Mouse (Mus musculus) cerebellum, adult 9-11 months (tissue): Measurements from ENCODE around the gene Dhx58.
A peak's percentile ranks its signal among the peaks of the same experiment; 100 is the strongest.

Experiments
- DNase-seq: peaks from one replicate; pipeline ENCODE4 v3.0.0; 2022

Dhx58 gene

DNA sequence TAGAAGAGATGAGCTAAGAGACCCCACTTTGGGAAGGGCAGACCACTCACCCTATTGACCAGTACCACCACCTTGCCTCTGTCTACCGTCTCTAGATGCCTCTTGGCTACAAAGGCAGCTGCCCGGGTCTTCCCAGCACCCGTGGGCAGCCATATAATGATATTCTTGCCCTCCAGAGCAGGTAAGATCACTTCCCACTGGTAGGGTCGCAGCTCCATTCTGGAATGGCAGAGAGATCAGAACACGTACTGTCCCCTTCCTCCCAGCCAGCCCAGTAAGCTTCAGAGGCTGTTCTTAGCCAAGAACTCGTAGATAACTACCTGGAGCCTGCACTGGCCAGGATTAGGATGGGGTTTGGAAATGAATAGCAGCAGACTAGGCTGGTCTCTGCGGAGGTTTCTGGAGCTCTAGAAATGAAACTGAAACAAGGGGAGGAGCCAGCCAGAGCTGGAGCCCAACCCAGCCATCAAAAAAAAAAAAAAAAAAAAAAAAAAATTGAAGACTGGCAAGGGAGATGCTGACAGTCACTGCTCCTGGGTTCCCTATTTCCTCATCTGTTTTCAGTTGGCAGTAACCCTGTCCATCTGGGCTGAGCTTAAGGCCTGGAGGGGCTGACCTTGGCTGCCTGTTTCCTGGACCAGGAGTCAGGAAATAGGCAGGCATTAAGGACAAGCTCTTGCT lies at the start of gene Dhx58:
Gene Dhx58 (minus strand): TSS at position 421 of the 681 bp plus-strand sequence.
- DNase-seq, result no peak

GRCm38 (mm10) chr11:100752294-100752693 lies 48.2 kb upstream of the Dhx58 start:
- no peak for DNase-seq

- no peak for DNase-seq
Measured at GRCm38 (mm10) chr11:100750127-100750526, 46.1 kb upstream of the Dhx58 start.

- DNase-seq, result no peak
Measured at GRCm38 (mm10) chr11:100749469-100749868, 45.4 kb upstream of the Dhx58 start.

GRCm38 (mm10) chr11:100748620-100749019 lies 44.5 kb upstream of the Dhx58 start:
- no peak for DNase-seq

GRCm38 (mm10) chr11:100747114-100747513 lies 43.0 kb upstream of the Dhx58 start:
- no peak for DNase-seq

GRCm38 (mm10) chr11:100746546-100746945 lies 42.5 kb upstream of the Dhx58 start:
- no peak for DNase-seq

GRCm38 (mm10) chr11:100745085-100745484 lies 41.0 kb upstream of the Dhx58 start:
- peak; percentile 62 for DNase-seq

DNA sequence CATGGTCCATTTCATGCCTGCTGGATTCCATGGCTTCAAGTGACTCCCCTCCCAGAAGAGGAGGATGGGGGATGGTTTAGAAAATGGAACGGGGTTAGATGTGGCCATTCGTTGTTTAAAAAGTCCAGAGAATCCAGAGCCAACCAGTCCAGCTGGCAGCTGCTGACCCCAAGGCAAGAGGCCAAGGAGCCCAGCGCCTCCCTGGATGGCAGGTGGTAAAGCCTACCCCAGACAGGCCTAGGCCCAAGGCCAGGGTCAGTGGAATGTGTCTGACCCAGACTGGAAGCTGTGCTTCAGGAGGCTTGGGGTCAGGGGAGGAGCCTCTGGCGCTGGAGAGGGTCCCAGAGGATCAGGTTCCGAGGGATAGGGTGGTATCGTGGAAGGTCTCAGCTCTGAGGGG lies 37.3 kb upstream of the Dhx58 start:
- peak; percentile 59 for DNase-seq

DNA sequence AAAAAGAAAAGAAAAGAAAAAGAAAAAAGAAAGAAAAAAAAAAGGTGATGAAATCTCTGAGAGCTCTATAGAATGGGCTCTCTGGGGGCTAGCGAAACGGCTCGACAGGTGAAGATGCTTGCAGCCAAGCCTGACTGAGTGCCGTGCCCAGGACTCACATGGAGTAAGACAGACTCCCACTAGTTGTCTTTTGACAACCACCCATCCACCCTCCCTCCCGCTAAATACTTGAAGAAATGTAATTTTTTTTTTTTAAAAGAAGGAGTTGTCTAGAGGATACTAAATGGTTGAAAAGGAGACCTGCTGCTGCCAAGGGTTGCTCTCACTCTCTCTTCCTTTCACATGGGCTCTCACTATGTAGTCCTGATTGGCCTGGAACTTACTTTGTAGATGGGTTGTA lies 34.7 kb upstream of the Dhx58 start:
- peak; percentile 55 for DNase-seq

DNA sequence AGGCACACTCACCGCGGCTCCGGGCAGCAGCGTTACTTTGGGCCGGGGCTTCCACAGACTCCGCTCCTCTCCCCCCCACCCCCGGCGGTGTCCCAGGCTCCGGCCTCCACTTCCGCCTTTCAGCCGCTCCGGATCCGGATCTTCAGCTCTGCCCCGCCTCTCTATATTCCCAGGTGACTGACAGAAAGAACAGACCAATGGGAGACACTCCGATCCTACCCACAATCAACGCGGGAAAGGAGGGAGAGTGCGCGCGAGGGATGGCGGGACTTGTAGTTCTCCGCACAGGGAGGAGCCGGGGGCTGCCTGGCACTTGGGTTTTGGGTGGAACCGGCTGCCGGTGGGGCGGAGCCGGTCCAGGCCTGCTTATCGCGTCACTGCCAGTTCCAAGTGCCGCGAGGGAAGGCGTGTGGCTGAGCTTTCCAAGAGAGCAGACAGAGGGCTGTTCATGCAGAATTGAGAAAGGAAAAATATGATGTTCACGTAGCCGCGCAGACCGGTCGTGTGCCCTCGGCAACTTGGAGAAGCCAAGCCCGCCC lies 34.1 kb upstream of the Dhx58 start, which contains the start of gene Rab5c:
Gene Rab5c (minus strand): TSS at position 150 of the 539 bp plus-strand sequence.
- peak; percentile 100 for DNase-seq

DNA sequence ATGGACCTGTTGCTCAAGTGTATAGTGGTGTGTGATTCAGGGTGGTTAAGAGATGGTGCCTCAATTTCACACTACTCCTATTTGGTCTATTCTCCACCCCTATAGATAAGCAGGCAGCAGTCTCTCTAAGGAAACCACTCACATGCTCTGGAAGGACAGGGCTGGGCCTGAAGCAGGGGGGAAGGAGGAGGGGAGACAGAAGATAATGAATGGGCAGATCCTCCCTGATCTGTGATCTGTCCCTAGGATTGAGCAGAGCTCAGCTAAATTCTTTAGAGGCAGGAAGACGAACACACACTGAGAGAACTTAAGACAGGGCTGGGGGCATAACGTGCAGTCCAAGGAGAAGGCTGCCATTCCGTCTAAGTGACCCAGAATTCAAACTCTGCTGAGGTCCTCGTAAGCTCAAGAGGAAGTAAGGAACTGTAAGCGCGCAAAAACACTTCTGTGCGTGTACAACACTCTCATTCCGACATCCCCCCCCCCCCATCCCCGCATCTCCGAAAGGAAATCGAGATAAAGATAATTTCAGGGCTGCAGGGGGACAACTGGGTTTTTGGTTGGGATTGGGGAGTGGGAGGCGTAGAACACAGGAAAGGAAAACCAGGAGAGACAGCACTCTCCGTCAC lies 33.1 kb upstream of the Dhx58 start:
- DNase-seq, result no peak

- DNase-seq, result no peak
Measured at GRCm38 (mm10) chr11:100736746-100737080, 32.6 kb upstream of the Dhx58 start.

GRCm38 (mm10) chr11:100735954-100736745 lies 32.1 kb upstream of the Dhx58 start:
- DNase-seq, result no peak

DNA sequence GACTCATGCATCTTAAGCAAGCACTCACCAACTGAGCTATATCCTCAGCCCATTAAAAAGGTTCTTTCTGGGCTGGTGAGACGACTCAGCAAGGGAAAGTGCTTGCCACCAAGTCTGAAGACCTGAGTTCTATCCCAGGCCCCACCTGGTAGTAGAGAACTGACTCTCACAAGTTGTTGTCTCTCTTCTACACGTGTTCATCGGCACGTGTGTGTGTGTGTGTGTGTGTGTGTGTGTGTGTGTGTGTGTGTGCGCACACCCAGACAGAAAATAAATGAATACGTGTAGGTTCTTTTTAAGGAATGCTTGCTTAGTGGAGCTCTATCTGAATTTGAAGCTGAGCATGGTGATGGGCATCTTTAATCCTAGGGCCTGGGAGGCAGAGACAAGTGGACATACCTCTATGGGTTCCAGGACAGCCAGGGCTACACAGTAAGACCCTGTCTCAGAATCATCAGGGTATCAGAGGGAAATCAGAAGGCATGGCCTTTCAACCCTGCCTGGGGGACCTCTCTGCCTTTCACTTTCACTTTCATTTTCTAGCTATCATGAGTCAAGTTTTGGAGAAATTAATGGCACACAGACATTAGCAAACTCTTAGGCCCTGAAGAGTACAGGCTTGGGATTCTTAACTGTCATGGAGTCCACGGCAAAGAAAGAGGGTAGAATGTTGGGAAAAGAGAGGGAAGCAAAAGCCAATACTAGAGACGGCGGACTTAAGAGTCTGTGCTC lies 31.2 kb upstream of the Dhx58 start:
- DNase-seq, result no peak

DNA sequence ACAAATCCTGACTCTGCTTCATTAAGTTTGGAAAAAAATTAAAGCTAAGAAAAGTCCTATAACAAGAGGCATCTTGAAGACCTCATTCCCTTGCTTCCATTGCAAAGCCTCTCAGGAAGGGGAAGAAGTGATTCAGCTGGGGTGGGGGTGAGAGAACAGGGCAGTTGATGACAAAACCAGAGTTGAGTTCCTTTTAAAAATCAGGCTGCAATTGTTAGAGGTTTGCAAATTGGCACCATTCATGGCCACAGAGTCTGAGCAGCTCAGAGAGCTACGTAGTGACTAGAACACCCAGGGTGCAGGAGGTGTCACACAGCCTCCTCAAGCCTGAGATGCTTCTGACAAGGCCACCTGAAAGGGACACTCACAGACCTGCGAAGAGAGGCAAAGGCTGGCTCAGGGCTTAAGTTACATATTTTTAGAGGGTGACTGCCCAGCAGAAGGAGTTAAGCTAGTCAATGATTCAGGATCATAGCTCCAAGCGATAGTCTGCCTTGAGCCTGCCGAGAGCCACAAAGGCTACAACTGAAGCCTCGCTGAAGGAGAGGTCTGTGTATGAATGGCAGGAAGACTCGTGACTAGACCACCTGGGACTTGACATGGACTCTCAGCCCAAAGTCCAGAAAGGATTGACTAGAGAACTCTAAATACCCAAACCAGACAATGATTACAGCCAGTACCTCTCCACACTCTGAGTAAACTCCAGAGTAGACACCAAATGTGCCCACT lies 26.6 kb upstream of the Dhx58 start:
- DNase-seq, result no peak

- DNase-seq, result no peak
Measured at GRCm38 (mm10) chr11:100729976-100730375, 25.9 kb upstream of the Dhx58 start.

DNA sequence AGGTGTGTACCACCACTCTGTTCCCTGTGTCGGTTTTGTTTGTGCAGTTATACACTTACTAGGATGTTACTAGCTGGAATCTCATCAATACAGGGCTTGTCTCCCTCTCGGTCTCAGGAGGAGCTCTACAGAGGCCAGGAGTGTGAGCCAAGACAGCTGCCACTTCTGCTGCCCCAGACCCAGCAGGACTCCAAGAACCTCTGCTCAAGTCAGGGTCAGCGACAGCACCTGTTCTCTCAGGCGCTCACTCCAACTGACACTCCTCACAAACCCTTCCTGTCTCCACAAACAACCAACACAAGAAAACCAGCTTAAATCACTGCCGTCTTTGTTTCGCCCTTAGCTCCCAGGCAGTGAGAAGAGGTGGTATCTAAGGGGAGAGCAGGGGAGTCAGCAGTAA lies 24.5 kb upstream of the Dhx58 start:
- DNase-seq, result no peak

DNA sequence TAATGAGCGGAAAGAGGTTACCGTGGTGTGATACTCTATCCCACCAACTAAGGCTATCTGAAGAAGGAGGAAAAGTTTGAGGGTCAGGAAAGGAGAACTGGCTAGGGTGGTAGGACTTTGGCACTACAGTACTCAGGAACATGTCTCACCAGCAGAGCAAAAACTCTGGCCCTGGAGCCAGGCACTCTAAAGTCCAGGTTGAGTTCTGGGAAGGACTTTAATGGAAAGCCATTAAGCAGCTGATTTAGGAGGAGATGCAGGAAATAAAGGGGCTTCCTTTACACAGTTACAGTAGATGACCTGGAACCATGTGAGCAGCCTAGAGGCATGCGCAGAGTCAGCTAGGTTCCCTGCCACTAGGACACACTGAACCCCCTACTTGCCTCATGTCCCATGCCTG lies 23.1 kb upstream of the Dhx58 start:
- DNase-seq, result no peak

GRCm38 (mm10) chr11:100724919-100725512 lies 20.9 kb upstream of the Dhx58 start:
- DNase-seq, result no peak

DNA sequence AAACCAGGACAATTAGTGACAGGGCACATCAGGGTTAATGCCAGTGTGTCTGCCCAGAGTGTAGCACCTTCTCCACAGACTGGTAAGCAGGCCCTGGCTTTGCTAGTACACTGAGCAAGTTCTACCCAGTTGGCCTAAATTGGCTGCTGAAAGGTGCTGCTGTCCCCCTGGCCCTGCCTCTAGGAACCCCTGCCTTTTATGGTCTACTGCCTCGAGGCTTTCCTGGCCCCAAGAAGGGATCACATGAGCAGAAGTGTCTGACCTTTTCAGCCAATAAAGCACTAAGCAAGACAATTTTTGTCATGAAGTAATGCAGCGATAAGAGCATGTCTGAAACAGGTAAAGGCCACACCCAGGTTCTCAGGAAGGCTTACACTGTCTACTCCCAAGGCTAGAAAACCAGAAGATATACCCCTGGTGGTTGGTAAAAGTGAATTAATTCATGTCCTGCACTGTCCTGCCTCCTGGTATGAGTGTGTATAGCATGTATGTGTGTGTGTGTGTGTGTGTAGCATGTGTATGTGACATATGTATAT lies 18.5 kb upstream of the Dhx58 start:
- no peak for DNase-seq
